Mouse (Mus musculus) neural tube, embryonic 11.5 days (tissue): ENCODE measurements around the gene Shisa7. TPM values are rescaled to one million over a fixed set of nuclear protein-coding genes. Genes with fewer than 3 reads are reported as not detected.

Source experiments
- ATAC-seq: fragments of 200-750 bp; cut with Nextera tagmentation; 2 replicates; pipeline ENCODE4 v1.8.0; 2017; ENCODE audit warnings: moderate number of reproducible peaks, mild to moderate bottlenecking, moderate TSS enrichment, moderate library complexity; ENCODE audit not compliant: insufficient read depth, low FRiP score, low TSS enrichment
- DNase-seq: peaks from one replicate; pipeline ENCODE4 v3.0.0-alpha.2; 2015; ENCODE audit warnings: low spot score
- H3K27ac ChIP-seq: fragments of 300-500 bp; sonication (generic); 2 replicates; pipeline ENCODE4 v1.5.1; 2014; ENCODE audit warnings: low read depth, mild to moderate bottlenecking, low read length
- H3K27me3 ChIP-seq: fragments of 300-500 bp; sonication (generic); 2 replicates; pipeline ENCODE4 v1.6.1; 2014; ENCODE audit warnings: mild to moderate bottlenecking, low read length, mixed read lengths; ENCODE audit not compliant: control insufficient read depth, insufficient read depth
- H3K36me3 ChIP-seq: fragments of 300-500 bp; sonication (generic); 2 replicates; pipeline ENCODE4 v1.6.1; 2014; ENCODE audit warnings: mild to moderate bottlenecking, low read length, moderate library complexity, mixed read lengths; ENCODE audit not compliant: control insufficient read depth, insufficient read depth
- H3K4me1 ChIP-seq: fragments of 300-500 bp; sonication (generic); 2 replicates; pipeline ENCODE4 v1.6.1; 2014; ENCODE audit warnings: low read length, mixed read lengths; ENCODE audit not compliant: control insufficient read depth, insufficient read depth
- H3K4me2 ChIP-seq: fragments of 300-500 bp; sonication (generic); 2 replicates; pipeline ENCODE4 v1.6.1; 2014; ENCODE audit warnings: low read depth, mild to moderate bottlenecking, moderate library complexity
- H3K4me3 ChIP-seq: fragments of 300-500 bp; sonication (generic); 2 replicates; pipeline ENCODE4 v1.5.1; 2014; ENCODE audit warnings: low read depth, low read length
- H3K9ac ChIP-seq: fragments of 300-500 bp; sonication (generic); 2 replicates; pipeline ENCODE4 v1.6.1; 2014; ENCODE audit warnings: mild to moderate bottlenecking, low read length
- H3K9me3 ChIP-seq: fragments of 300-500 bp; sonication (generic); 2 replicates; pipeline ENCODE4 v1.6.1; 2016; ENCODE audit warnings: low read length; ENCODE audit not compliant: control insufficient read depth
- WGBS: fragments of 180-500 bp; shearing (Covaris S2); extraction: QIAGEN DNeasy Blood & Tissue Kit; methylation state at CpG from one replicate; pipeline ENCODE4 v1.1.7; 2014; 5-methylcytosine and 5-hydroxymethylcytosine counted together
- polyA plus RNA-seq: library from polyadenylated mRNA; unstranded; fragments of >200 nt; fragmentation: Nextera tagmentation; extraction: Ambion mirVana; gene quantifications from 2 replicates; pipeline ENCODE4 v1.2.1, GENCODE M21; 2014

Gene Shisa7
- polyA plus RNA-seq, 1 experiment from 2014 or later = 3.2 TPM

DNA sequence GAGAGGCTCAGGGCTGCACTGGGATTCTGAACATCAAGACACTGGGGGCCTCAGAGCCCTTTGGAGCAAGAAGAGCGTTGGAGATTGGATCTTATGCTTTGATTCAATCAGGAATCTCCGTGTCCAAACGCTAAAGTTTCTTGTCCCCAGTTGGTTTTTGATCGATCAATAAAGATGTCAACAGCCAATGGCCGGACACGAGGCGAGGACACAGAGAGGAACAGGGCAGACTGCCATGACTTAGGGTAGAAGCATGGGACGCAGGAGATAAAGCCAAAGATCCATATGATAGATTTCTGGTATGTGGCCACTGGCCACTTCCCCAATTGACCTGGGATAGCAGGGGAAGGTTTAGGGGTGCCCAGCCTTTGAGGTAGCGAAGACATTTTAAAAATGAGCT, 12.0 kb upstream of the Shisa7 start:
- no peak overlapping the region for H3K4me2 ChIP-seq
- H3K27me3 ChIP-seq = no peaks in the 10 kb centered on the region
- ATAC-seq (no peak), DNase-seq (no peak)
- H3K36me3 ChIP-seq = no peaks in the 10 kb centered on the region
- H3K4me1 ChIP-seq = no peaks in the 10 kb centered on the region
- 84% methylated on average over 9 of the region's 9 CpGs for WGBS
- no peaks in the 10 kb centered on the region for H3K9me3 ChIP-seq
- H3K4me3 ChIP-seq = no peak overlapping the region
- H3K27ac ChIP-seq = no peak overlapping the region
- H3K9ac ChIP-seq = no peak overlapping the region

DNA sequence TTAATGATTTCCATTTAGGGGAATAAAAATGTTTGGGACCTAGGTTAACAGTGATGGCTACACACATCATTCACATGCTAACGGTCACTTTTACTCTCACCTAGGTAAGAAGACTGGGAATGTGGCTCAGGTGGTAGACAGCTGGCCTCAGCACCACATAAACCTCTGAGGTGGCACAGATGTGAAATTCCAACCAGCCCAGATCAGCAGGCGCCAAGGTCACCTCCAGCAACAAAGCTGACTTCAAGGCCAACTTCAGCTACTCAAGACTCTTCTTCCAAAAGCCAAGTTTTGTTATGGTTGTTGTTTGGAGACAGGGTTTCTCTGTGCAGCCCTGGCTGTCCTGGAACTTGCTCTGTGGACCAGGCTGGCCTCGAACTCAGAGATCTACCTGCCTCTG, 9.1 kb upstream of the Shisa7 start:
- H3K4me3 ChIP-seq = no peak overlapping the region
- DNase-seq (no peak), ATAC-seq (no peak)
- H3K36me3 ChIP-seq = no peaks in the 10 kb centered on the region
- 84% methylated on average over 3 of the region's 3 CpGs for WGBS
- H3K9ac ChIP-seq = no peak overlapping the region
- no peaks in the 10 kb centered on the region for H3K27me3 ChIP-seq
- no peaks in the 10 kb centered on the region for H3K9me3 ChIP-seq
- H3K27ac ChIP-seq = no peak overlapping the region
- no peaks in the 10 kb centered on the region for H3K4me1 ChIP-seq
- no peak overlapping the region for H3K4me2 ChIP-seq

DNA sequence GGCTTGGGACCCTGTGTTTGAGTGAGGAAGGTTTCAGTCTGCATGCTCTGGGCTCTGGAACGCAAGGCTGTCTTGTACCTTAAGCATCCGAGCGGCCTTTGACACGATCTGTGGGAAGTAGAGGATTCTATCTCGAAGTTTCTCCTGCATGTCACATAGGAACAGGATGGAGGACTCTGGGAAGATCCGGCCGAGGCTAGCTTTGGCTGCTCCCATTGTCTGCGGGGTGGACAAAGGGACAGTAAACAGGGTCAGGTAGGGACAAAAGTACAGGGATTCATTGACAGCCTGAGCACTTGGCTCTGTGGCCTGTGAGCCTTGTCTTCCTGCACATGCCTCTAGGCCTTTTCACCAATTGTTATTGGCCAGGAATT, 6.8 kb upstream of the Shisa7 start:
- WGBS = 76% methylated on average over 8 of the region's 8 CpGs
- no peak overlapping the region for H3K27ac ChIP-seq
- no peaks in the 10 kb centered on the region for H3K9me3 ChIP-seq
- no peaks in the 10 kb centered on the region for H3K4me1 ChIP-seq
- ATAC-seq (no peak), DNase-seq (no peak)
- H3K4me2 ChIP-seq = no peak overlapping the region
- no peak overlapping the region for H3K4me3 ChIP-seq
- no peaks in the 10 kb centered on the region for H3K27me3 ChIP-seq
- no peaks in the 10 kb centered on the region for H3K36me3 ChIP-seq
- no peak overlapping the region for H3K9ac ChIP-seq

GRCm38 (mm10) chr7:4850621-4851314, 6.3 kb upstream of the Shisa7 start:
- Histone ChIP-seq H3K4me1 (no peaks in the 10 kb centered on the region), H3K9me3 (no peaks in the 10 kb centered on the region), H3K4me3 (no peak overlapping the region), H3K27ac (no peak overlapping the region), H3K4me2 (no peak overlapping the region), H3K36me3 (no peaks in the 10 kb centered on the region), H3K27me3 (no peaks in the 10 kb centered on the region), H3K9ac (no peak overlapping the region)
- no peak for DNase-seq
- WGBS = 76% methylated on average over 11 of the region's 11 CpGs
- no peak for ATAC-seq

- H3K4me1 ChIP-seq = no peaks in the 10 kb centered on the region; the same call in 1 of the 2 replicates
- H3K4me3 ChIP-seq = no peak overlapping the region
- no peak for DNase-seq
- H3K4me2 ChIP-seq = no peak overlapping the region
- 60% methylated on average over 9 of the region's 9 CpGs for WGBS
- peaks cover 3% of the 10 kb centered on the region for H3K27me3 ChIP-seq
- H3K9me3 ChIP-seq = no peaks in the 10 kb centered on the region
- no peak overlapping the region for H3K27ac ChIP-seq
- no peak overlapping the region for H3K9ac ChIP-seq
- H3K36me3 ChIP-seq = no peaks in the 10 kb centered on the region
- ATAC-seq = no peak
These were observed 4.9 kb upstream of the Shisa7 start for GRCm38 (mm10) chr7:4849372-4849771.

- Histone ChIP-seq H3K27me3 (peaks cover 21% of the 10 kb centered on the region), H3K4me3 (peak overlapping the region; percentile 51), H3K9me3 (no peaks in the 10 kb centered on the region), H3K4me2 (peak overlapping the region; percentile 90), H3K36me3 (no peaks in the 10 kb centered on the region), H3K9ac (peak overlapping the region; percentile 54; the same call in 1 of the 2 replicates), H3K4me1 (peaks cover 3% of the 10 kb centered on the region; the same call in 1 of the 2 replicates), H3K27ac (no peak overlapping the region)
- peak; percentile 89 for DNase-seq
- ATAC-seq = peak; percentile 86
- under 1% methylated on average over 13 of the region's 13 CpGs for WGBS
These were observed 417 bp upstream of the Shisa7 start for GRCm38 (mm10) chr7:4844917-4845309.

DNA sequence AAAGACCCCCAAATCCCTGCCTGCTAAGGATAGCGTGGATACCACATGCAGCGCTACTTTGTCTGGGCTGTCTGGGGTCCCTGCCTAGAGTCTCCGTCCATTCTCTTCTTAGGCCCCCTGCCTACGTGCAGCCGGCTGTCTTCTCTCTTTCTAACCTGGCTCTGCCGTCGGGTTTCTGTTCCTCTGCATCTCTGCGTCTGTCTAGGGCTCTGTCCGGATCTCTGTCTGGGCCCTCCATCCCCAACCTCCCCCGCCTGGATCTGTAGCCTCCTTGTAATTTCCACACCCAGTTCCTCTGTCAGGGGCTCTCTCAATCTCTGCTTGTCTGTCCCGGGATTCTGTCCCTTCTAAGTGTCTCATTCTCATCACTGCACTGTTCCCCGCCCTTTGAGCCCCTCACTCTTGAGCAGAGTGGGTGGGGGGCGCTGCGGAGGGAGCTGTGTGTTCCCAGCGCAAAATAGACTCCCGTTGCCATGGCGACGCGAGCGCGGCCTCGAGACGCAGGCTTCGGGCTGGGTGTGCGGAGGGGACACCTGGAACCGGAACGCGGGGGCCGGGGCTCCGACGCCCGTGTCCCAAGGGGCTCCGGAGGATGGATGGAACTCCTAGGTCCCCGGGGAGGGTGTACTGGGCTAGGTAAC, 772 bp downstream of the Shisa7 start:
- Histone ChIP-seq H3K9me3 (no peaks in the 10 kb centered on the region), H3K36me3 (no peaks in the 10 kb centered on the region), H3K4me3 (peak overlapping the region; percentile 51), H3K4me2 (peak overlapping the region; percentile 90), H3K27me3 (peaks cover 21% of the 10 kb centered on the region), H3K27ac (no peak overlapping the region), H3K9ac (peak overlapping the region; percentile 54), H3K4me1 (peaks cover 3% of the 10 kb centered on the region; the same call in 1 of the 2 replicates)
- DNase-seq (peak; percentile 78), ATAC-seq (peak; percentile 40; the same call in 1 of the 2 replicates)
- 1% methylated on average over 34 of the region's 34 CpGs for WGBS

DNA sequence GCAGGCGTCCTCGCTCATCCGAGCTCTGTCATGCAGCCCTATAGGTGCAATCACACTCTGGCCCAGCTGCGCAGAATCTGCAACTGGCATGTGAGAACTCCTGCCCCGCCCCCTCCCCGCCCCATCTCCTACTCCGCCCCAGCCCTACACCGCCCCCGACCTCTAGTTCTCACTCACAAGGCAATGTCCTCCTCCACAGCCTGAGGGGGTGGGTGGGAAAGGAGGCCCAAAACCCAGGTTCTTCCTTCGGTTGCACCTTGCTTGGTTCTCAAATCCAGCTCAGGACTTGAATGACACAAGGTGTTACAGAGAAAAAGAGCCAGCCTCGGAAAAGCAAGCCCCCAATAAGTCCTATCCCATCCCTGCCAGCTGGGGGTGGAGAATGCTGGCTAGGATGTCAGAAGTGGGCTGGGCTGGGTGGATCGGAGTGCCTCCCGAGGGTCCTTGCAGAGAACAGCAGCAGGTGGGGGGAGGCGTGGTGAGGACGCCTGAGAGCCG, 1.8 kb downstream of the Shisa7 start:
- no peak overlapping the region; the same call in 1 of the 2 replicates for H3K9ac ChIP-seq
- whole genome bisulfite sequencing = 1% methylated on average over 16 of the region's 16 CpGs
- no peaks in the 10 kb centered on the region for H3K36me3 ChIP-seq
- ATAC-seq = 0 out of 2 replicates have a peak, but pooled peaks have one; percentile 21
- H3K9me3 ChIP-seq = no peaks in the 10 kb centered on the region
- peaks cover 21% of the 10 kb centered on the region for H3K27me3 ChIP-seq
- peak overlapping the region; percentile 11; the same call in 1 of the 2 replicates for H3K4me3 ChIP-seq
- no peak overlapping the region for H3K27ac ChIP-seq
- peaks cover 3% of the 10 kb centered on the region; the same call in 1 of the 2 replicates for H3K4me1 ChIP-seq
- DNase-seq = peak; percentile 53
- H3K4me2 ChIP-seq = peak overlapping the region; percentile 90
